Mouse (Mus musculus) c-Kit-positive CD71-positive TER-119-positive erythroid progenitor cells, embryonic 14.5 days (primary cell): ENCODE results near the gene Kif21a.

Experiments used
- DNase-seq: peaks from one replicate; pipeline ENCODE4 v3.0.0-alpha.2; 2013; ENCODE audit warnings: low spot score

Kif21a gene

GRCm38 (mm10) chr15:91018161-91018860 lies 31.4 kb downstream of the Kif21a start:
- DNase-seq: no peak

DNA sequence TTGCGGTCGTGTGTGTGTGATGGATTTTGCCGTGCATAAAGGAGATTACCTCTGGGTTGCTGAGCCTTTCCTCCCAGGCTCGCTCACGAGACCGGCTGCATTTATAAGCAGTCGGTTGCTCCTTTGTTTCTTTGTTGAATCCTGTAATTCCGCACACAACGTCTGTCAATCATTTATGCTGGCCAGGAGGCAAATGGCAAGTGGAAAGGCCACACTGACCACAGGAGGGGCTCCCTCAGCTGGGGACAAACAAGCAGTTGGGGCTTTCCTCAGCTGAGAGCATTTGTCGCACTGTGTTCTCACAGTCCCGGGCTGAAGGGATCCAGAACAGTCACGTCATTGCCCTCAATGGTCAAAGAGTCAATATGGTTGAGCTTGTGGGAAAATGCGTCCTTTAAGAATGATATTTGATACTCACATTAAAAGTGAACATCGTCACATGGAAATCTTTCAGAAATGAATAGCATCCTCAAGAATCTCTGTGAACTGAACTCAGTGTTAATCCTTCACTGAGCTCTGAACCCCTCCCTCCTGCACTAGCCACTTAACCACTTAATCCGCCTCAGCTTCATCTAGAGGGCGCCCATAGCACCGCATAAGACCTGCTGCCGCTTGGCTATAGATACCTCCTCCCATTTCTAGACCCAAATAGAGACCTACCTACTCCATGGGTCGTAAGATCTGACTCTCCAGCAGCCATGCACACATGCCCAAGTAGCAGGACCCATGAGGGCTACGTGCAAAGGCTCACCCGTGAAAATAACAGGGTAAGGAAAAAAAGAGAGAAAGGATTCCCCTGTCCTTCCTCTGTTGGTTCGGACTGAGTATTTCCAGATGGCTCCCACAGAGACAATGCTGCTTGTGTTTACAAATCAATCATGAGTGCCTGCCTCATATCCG lies 32.2 kb downstream of the Kif21a start:
- no peak for DNase-seq

DNA sequence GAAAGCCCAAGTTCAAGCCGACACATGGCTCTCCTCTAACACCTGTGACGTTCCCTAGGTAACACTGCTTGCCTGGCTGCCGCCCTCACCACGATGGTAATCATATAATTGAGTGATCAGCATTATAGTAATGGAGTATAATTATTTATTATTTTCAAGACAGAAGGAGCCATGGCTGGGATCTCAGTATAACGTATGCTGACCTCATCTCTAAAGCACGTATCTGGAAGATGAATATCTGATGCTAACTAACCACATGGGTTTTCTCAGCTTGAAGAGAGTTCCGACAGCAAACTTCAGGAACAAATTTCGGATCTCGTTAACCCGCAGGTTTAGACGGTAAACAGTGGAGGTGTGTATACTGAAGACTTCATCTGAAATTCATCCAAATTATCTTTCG lies 33.4 kb downstream of the Kif21a start:
- no peak for DNase-seq

GRCm38 (mm10) chr15:91012793-91013580 lies 36.8 kb downstream of the Kif21a start:
- DNase-seq: no peak

- no peak for DNase-seq
Measured at GRCm38 (mm10) chr15:91010218-91010617, 39.5 kb downstream of the Kif21a start.

DNA sequence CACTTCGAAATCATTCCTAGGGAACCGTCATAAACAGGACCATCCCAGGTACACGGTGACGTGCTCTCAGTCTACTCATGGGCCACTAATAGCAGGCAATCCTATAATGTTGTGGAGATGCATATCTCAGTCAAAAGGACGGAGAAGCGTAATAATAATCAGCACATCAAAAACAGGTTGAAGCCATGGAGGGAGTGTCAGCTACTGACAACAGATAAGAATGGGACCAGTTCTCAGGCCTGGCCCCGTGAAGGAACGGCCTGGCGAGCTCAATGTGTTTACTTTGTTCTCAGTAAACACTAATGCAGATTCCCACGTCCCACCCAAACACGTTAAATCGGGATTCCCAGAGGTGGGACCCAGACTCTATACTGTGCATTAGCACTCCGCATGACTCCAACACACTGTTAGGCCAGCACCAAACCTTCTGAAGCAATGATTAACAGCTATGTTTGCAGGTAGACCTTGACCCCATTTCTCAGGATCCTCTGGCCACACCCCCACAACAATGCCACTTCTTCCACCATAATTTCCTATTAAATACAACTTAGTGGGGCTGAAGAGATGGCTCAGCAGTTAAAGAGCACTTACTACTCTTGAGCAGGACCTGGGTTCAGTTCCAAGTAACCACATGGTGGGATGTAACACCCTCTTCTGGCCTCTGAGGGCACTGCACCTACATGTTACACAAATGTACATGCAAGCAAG lies 42.5 kb downstream of the Kif21a start:
- no peak for DNase-seq

- no peak for DNase-seq
Measured at GRCm38 (mm10) chr15:91004726-91005125, 45.0 kb downstream of the Kif21a start.

- no peak for DNase-seq
Measured at GRCm38 (mm10) chr15:91001037-91001616, 48.6 kb downstream of the Kif21a start.

- no peak for DNase-seq
Measured at GRCm38 (mm10) chr15:91000280-91001036, 49.3 kb downstream of the Kif21a start.

GRCm38 (mm10) chr15:90992871-90993270 lies 56.9 kb downstream of the Kif21a start:
- no peak for DNase-seq

DNA sequence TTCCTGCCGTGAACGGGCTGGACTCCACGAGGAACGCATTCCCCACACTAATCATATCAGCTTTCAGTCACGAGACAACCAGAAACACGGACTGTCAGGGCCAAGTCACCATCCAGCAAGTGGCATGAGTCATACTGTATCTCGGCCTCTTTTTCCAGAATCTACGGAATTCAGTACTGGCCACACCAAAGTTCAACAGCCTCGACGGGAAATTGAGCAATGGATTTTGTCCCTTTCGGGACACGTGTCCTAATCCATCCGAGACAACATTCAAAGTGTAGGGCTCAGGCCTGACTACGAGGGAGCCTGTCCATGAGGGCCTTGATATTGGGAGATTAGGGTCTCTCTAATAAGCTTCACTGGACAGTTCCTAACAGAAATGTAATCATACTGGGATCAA lies 57.4 kb downstream of the Kif21a start:
- DNase-seq: no peak

- DNase-seq: no peak
Measured at GRCm38 (mm10) chr15:90991843-90992242, 57.9 kb downstream of the Kif21a start.

DNA sequence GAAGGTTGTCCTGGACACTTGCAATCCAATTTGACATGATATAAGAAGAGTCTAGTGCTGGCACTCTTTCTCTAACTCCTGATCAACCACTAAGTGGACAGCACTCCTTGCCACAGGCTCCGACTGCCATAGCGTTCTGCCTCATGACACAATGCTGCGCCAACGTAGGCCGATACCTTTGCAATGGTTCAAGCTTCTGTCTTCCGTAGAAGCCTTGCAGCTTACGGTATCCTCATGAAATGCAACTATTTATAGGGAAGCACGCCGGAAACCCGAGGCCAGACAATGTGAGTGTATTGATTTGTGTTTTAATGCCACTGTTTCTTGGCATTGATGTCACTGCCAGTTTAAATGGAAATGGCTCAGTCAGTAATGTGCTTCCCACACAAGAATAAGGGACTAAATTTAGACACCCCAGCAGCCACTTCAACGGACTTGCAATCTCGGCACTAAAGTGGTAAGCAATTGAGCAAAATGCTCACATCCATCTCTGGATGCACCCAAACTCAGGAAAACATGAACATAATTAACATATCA lies 62.0 kb downstream of the Kif21a start:
- no peak for DNase-seq

GRCm38 (mm10) chr15:90975914-90976313 lies 73.8 kb downstream of the Kif21a start:
- no peak for DNase-seq

DNA sequence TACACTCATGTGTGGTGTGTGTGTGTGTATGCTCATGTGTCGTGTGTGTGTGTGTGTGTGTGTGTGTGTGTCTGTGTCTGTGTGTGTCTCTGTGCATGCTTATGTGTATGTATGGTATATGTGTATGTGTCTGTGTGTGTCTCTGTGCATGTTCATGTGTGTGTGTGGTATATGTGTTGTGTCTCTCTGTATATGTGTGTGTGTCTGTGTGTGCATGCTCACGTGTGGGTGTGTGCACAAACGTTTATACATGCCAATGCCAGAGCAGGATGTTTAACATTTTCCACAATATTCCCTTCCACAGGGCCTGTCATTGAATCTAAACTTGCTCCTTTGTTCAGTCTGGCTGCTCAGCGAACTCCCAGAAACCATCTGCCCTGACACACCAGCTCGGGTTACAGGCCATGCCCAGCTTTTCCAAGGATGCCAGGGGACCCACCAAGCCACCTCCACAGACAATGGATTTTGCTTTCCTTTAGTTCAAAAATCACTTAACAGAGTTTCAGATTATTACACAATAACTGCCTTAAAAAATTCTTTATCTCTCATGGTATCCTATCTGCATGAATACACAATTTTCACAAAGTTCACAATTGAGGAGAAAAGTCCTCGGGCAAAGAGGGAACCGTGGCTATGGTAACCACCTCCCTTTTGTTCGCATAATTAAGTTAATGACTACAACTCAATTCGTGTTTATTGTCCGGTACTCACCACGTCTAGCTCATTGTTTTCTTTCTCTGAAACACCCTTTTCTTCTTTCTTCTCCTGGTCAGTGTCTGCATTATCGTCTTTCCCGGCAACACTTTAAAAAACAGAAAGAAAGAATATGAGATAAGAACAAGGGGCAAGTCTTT lies 77.6 kb downstream of the Kif21a start:
- no peak for DNase-seq

DNA sequence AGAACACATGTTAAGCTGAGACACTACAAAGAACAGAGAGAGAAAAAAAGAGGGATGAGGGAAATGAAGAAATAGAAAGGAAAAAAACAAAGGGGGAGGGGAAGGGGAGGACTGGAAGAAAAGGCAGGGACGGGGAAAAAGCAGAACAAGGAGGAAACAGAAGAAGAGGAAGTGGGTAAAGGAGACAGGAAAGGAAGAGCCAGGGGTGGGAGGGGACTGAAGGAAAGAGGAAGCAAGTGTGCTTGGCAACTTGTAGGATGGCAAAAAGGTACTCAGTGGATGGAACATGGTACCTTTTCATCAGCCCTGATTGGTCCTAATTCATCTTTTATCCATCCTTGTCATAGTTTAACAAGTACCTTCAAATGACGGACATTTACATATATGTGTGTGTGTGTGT lies 86.4 kb downstream of the Kif21a start:
- no peak for DNase-seq

DNA sequence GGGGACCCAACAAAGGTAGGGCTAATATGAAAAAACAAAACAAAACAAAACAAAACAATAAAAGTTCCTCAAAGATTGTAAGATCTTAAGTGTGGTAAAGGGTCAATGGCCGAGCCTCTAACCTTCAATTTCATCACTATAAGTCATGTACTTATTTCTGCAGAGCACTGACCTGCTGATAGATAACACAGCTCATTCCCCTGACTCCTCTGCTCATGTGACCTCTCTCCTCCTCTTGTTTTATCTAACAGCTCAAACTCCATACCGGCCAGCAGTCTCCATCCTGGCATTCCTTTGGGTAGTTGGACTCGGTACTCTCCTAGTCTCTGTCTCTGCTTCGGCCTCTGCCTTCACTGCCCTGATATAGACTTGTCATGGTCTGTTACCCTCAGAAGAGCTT lies 87.2 kb downstream of the Kif21a start:
- DNase-seq: no peak

- no peak for DNase-seq
Measured at GRCm38 (mm10) chr15:90960831-90961554, 88.8 kb downstream of the Kif21a start.

DNA sequence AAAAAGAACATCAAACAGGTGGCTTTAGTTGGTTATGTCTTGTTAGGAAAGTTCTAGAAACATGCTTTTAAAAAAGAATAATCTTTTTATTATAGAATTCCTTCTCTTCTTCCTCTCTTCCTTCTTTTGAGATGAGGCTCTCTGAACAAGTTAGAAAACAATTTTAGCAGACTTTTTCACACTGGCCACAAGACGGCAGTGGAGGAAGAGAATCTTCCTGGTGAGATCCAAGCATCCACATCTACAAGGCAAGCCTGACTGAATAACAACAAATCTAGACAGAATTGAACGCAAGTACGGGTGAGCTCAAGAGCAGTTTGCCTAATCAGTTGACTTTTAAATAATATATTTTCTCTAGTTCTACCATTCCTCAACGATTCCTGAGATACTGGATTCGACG lies 98.4 kb downstream of the Kif21a start:
- DNase-seq: no peak
